Mouse (Mus musculus) lung, postnatal 0 days (tissue): Measurements from ENCODE around the gene Btbd16. TPM values are rescaled to one million over a fixed set of nuclear protein-coding genes. Genes with fewer than 3 reads are reported as not detected.

Source experiments
- ATAC-seq: fragments of 200-750 bp; cut with Nextera tagmentation; 2 replicates; pipeline ENCODE4 v1.8.0; 2017; ENCODE audit warnings: moderate library complexity
- DNase-seq: peaks from one replicate; pipeline ENCODE4 v3.0.0-alpha.2; 2016; ENCODE audit warnings: low spot score
- H3K27ac ChIP-seq: fragments of 300-500 bp; sonication (generic); 2 replicates; pipeline ENCODE4 v1.5.1; 2014; ENCODE audit warnings: antibody characterized with exemption, mild to moderate bottlenecking, low read length, mixed read lengths
- H3K27me3 ChIP-seq: fragments of 300-500 bp; sonication (generic); replicated peaks from 2 replicates; pipeline ENCODE4 v1.6.1; 2014; ENCODE audit warnings: low read length, mixed read lengths; ENCODE audit not compliant: insufficient read depth
- H3K36me3 ChIP-seq: fragments of 300-500 bp; sonication (generic); 2 replicates; pipeline ENCODE4 v1.6.1; 2014; ENCODE audit warnings: low read length, mixed read lengths; ENCODE audit not compliant: insufficient read depth
- H3K4me1 ChIP-seq: fragments of 300-500 bp; sonication (generic); 2 replicates; pipeline ENCODE4 v1.6.1; 2014; ENCODE audit warnings: antibody characterized with exemption, low read depth, low read length, mixed read lengths; ENCODE audit not compliant: insufficient read depth
- H3K4me2 ChIP-seq: fragments of 300-500 bp; sonication (generic); replicated peaks from 2 replicates; pipeline ENCODE4 v1.6.1; 2014; ENCODE audit warnings: low read depth, mild to moderate bottlenecking, low read length, moderate library complexity, mixed read lengths
- H3K4me3 ChIP-seq: fragments of 300-500 bp; sonication (generic); 2 replicates; pipeline ENCODE4 v1.5.1; 2014; ENCODE audit warnings: low read depth, low read length
- H3K9ac ChIP-seq: fragments of 300-500 bp; sonication (generic); replicated peaks from 2 replicates; pipeline ENCODE4 v1.6.1; 2014; ENCODE audit warnings: low read depth, mild to moderate bottlenecking
- H3K9me3 ChIP-seq: fragments of 300-500 bp; sonication (generic); 2 replicates; pipeline ENCODE4 v1.6.1; 2016; ENCODE audit warnings: low read length, mixed read lengths
- CTCF ChIP-seq: IDR thresholded peaks from 2 replicates; pipeline ENCODE4 v1.5.1; 2016; ENCODE audit warnings: antibody characterized with exemption, mild to moderate bottlenecking
- EP300 ChIP-seq: IDR thresholded peaks from 2 replicates; pipeline ENCODE4 v1.6.1; 2016; ENCODE audit warnings: antibody characterized with exemption, mild to moderate bottlenecking, control low read depth
- WGBS: fragments of 180-500 bp; shearing (Covaris S2); extraction: QIAGEN DNeasy Blood & Tissue Kit; methylation state at CpG from one replicate; pipeline ENCODE4 v1.1.7; 2014; 5-methylcytosine and 5-hydroxymethylcytosine counted together
- polyA plus RNA-seq: library from polyadenylated mRNA; unstranded; fragments of >200 nt; fragmentation: Nextera tagmentation; extraction: Ambion mirVana; gene quantifications from 2 replicates; pipeline ENCODE4 v1.2.1, GENCODE M21; 2015

Gene Btbd16
- polyA plus RNA-seq, 1 experiment from 2014 or later: not detected

- H3K4me1 ChIP-seq: no peaks in the 10 kb centered on the region
- ATAC-seq (0 out of 2 replicates have a peak, but pooled peaks have one; percentile 28), DNase-seq (peak; percentile 12)
- H3K9ac ChIP-seq: no peak overlapping the region
- no peak overlapping the region for H3K4me2 ChIP-seq
- H3K4me3 ChIP-seq: no peak overlapping the region
- TF ChIP-seq CTCF (no peak), EP300 (no peak)
- H3K27me3 ChIP-seq: no peaks in the 10 kb centered on the region
- no peaks in the 10 kb centered on the region for H3K36me3 ChIP-seq
- H3K9me3 ChIP-seq: no peaks in the 10 kb centered on the region
- no peak overlapping the region for H3K27ac ChIP-seq
- WGBS: 53% methylated on average over 9 of the region's 9 CpGs
These were observed 22.2 kb upstream of the Btbd16 start for GRCm38 (mm10) chr7:130751678-130752077.

- 88% methylated on average over 2 of the region's 2 CpGs for WGBS
- H3K4me1 ChIP-seq: no peaks in the 10 kb centered on the region
- H3K27me3 ChIP-seq: no peaks in the 10 kb centered on the region
- no peak for TF ChIP-seq EP300
- peak; percentile 71 for TF ChIP-seq CTCF
- no peak overlapping the region for H3K4me2 ChIP-seq
- H3K9ac ChIP-seq: no peak overlapping the region
- H3K9me3 ChIP-seq: no peaks in the 10 kb centered on the region
- no peaks in the 10 kb centered on the region for H3K36me3 ChIP-seq
- peak; percentile 53 for ATAC-seq
- H3K4me3 ChIP-seq: no peak overlapping the region
- peak; percentile 55 for DNase-seq
- no peak overlapping the region for H3K27ac ChIP-seq
These were observed 19.1 kb upstream of the Btbd16 start for GRCm38 (mm10) chr7:130754790-130755189.

GRCm38 (mm10) chr7:130756343-130756835, 17.5 kb upstream of the Btbd16 start:
- DNase-seq: peak; percentile 21
- Histone ChIP-seq H3K4me1 (no peaks in the 10 kb centered on the region), H3K27ac (peak overlapping the region; percentile 51), H3K36me3 (no peaks in the 10 kb centered on the region), H3K9ac (no peak overlapping the region), H3K27me3 (no peaks in the 10 kb centered on the region), H3K4me2 (no peak overlapping the region), H3K4me3 (no peak overlapping the region), H3K9me3 (no peaks in the 10 kb centered on the region)
- WGBS: 47% methylated on average over 7 of the region's 7 CpGs
- TF ChIP-seq EP300 (no peak), CTCF (no peak)
- peak; percentile 40 for ATAC-seq

- H3K9ac ChIP-seq: no peak overlapping the region
- H3K36me3 ChIP-seq: no peaks in the 10 kb centered on the region
- H3K9me3 ChIP-seq: no peaks in the 10 kb centered on the region
- no peak for TF ChIP-seq CTCF
- TF ChIP-seq EP300: peak; percentile 59; the same call in 1 of the 2 replicates
- ATAC-seq (peak; percentile 52), DNase-seq (peak; percentile 21)
- no peak overlapping the region for H3K27ac ChIP-seq
- no peak overlapping the region for H3K4me3 ChIP-seq
- H3K4me1 ChIP-seq: no peaks in the 10 kb centered on the region
- 48% methylated on average over 11 of the region's 11 CpGs for WGBS
- H3K27me3 ChIP-seq: no peaks in the 10 kb centered on the region
- H3K4me2 ChIP-seq: no peak overlapping the region
These were observed 16.5 kb upstream of the Btbd16 start for GRCm38 (mm10) chr7:130757326-130757865.

GRCm38 (mm10) chr7:130762071-130762897, 11.6 kb upstream of the Btbd16 start:
- H3K9ac ChIP-seq: no peak overlapping the region
- WGBS: 31% methylated on average over 17 of the region's 17 CpGs
- H3K4me3 ChIP-seq: no peak overlapping the region
- no peaks in the 10 kb centered on the region for H3K4me1 ChIP-seq
- H3K4me2 ChIP-seq: no peak overlapping the region
- TF ChIP-seq CTCF (peak; percentile 87), EP300 (no peak)
- no peaks in the 10 kb centered on the region for H3K27me3 ChIP-seq
- H3K9me3 ChIP-seq: no peaks in the 10 kb centered on the region
- ATAC-seq (peak; percentile 74), DNase-seq (peak; percentile 83)
- H3K36me3 ChIP-seq: no peaks in the 10 kb centered on the region
- H3K27ac ChIP-seq: no peak overlapping the region

- 95% methylated on average over 17 of the region's 17 CpGs for WGBS
- H3K4me1 ChIP-seq: no peaks in the 10 kb centered on the region
- no peak for ATAC-seq
These were observed 9.7 kb upstream of the Btbd16 start for GRCm38 (mm10) chr7:130764160-130764559.

More at GRCm38 (mm10) chr7:130764160-130764559, 9.7 kb upstream of the Btbd16 start:
- no peak for DNase-seq
- no peaks in the 10 kb centered on the region for H3K9me3 ChIP-seq
- no peak overlapping the region for H3K9ac ChIP-seq
- no peak for TF ChIP-seq EP300
- no peak for TF ChIP-seq CTCF
- no peak overlapping the region for H3K27ac ChIP-seq
- no peaks in the 10 kb centered on the region for H3K27me3 ChIP-seq
- no peaks in the 10 kb centered on the region for H3K36me3 ChIP-seq
- no peak overlapping the region for H3K4me2 ChIP-seq
- H3K4me3 ChIP-seq: no peak overlapping the region
